Mouse (Mus musculus): ENCODE measurements at regions not wholly inside any gene's neighbourhood (a gene's known extent, or its start where the extent isn't known, plus 50 kb on each side); places are given as distances from the start of the nearest gene placed in this dataset.

GRCm38 (mm10) chr6:148595009-148595770, 151.0 kb upstream of the Tmtc1 start:
- Histone ChIP-seq H3K27me3 (ENCODE audit: insufficient read depth, poor library complexity, severe bottlenecking) (no peaks in the 10 kb centered on the region), H3K27ac (no peak overlapping the region), H3K4me1 (peaks cover 10% of the 10 kb centered on the region), H3K4me3 (no peak overlapping the region), H3K36me3 (no peaks in the 10 kb centered on the region), H3K9me3 (no peaks in the 10 kb centered on the region)
- no peak for DNase-seq (ENCODE audit: low spot score)
- WGBS = 62% methylated on average over 3 of the region's 3 CpGs

- Histone ChIP-seq H3K27ac (no peak overlapping the region), H3K36me3 (no peaks in the 10 kb centered on the region), H3K27me3 (ENCODE audit: insufficient read depth, poor library complexity, severe bottlenecking) (no peaks in the 10 kb centered on the region), H3K9me3 (no peaks in the 10 kb centered on the region), H3K4me3 (no peak overlapping the region), H3K4me1 (no peaks in the 10 kb centered on the region)
- WGBS = 77% methylated on average over 4 of the region's 4 CpGs
- no peak for DNase-seq (ENCODE audit: low spot score)
Observed at GRCm38 (mm10) chr6:148588971-148589370, 144.8 kb upstream of the Tmtc1 start.

GRCm38 (mm10) chr6:148586439-148587321, 142.5 kb upstream of the Tmtc1 start:
- H3K36me3 ChIP-seq = no peaks in the 10 kb centered on the region
- 76% methylated on average over 10 of the region's 10 CpGs for WGBS
- no peaks in the 10 kb centered on the region for H3K4me1 ChIP-seq
- no peaks in the 10 kb centered on the region for H3K9me3 ChIP-seq
- H3K27ac ChIP-seq = no peak overlapping the region
- H3K4me3 ChIP-seq = no peak overlapping the region
- DNase-seq (ENCODE audit: low spot score) = no peak
- H3K27me3 ChIP-seq (ENCODE audit: insufficient read depth, poor library complexity, severe bottlenecking) = no peaks in the 10 kb centered on the region

- no peak overlapping the region for H3K27ac ChIP-seq
- no peak for DNase-seq (ENCODE audit: low spot score)
- H3K36me3 ChIP-seq = no peaks in the 10 kb centered on the region
- 90% methylated on average over 2 of the region's 2 CpGs for WGBS
- H3K9me3 ChIP-seq = no peaks in the 10 kb centered on the region
- H3K27me3 ChIP-seq (ENCODE audit: insufficient read depth, poor library complexity, severe bottlenecking) = no peaks in the 10 kb centered on the region
- no peaks in the 10 kb centered on the region for H3K4me1 ChIP-seq
- no peak overlapping the region for H3K4me3 ChIP-seq
Observed at GRCm38 (mm10) chr6:148584126-148584525, 139.9 kb upstream of the Tmtc1 start.

- Histone ChIP-seq H3K4me3 (no peak overlapping the region), H3K27me3 (ENCODE audit: insufficient read depth, poor library complexity, severe bottlenecking) (no peaks in the 10 kb centered on the region), H3K9me3 (no peaks in the 10 kb centered on the region), H3K4me1 (no peaks in the 10 kb centered on the region), H3K27ac (no peak overlapping the region), H3K36me3 (no peaks in the 10 kb centered on the region)
- WGBS = 84% methylated on average over 3 of the region's 3 CpGs
- no peak for DNase-seq (ENCODE audit: low spot score)
Observed at GRCm38 (mm10) chr6:148578281-148578680, 134.1 kb upstream of the Tmtc1 start.

- H3K4me3 ChIP-seq = no peak overlapping the region
- H3K9me3 ChIP-seq = no peaks in the 10 kb centered on the region
- no peaks in the 10 kb centered on the region for H3K27me3 ChIP-seq (ENCODE audit: insufficient read depth, poor library complexity, severe bottlenecking)
- H3K27ac ChIP-seq = no peak overlapping the region
- 0 out of 2 replicates have a peak, but pooled peaks cover under 1% of the 10 kb centered on the region for H3K4me1 ChIP-seq
- H3K36me3 ChIP-seq = no peaks in the 10 kb centered on the region
- WGBS = 77% methylated on average over 3 of the region's 3 CpGs
- DNase-seq (ENCODE audit: low spot score) = no peak
Observed at GRCm38 (mm10) chr6:148577663-148578062, 133.5 kb upstream of the Tmtc1 start.

- 81% methylated on average over 7 of the region's 7 CpGs for WGBS
- Histone ChIP-seq H3K4me1 (0 out of 2 replicates have a peak, but pooled peaks cover 5% of the 10 kb centered on the region), H3K27me3 (ENCODE audit: insufficient read depth, poor library complexity, severe bottlenecking) (no peaks in the 10 kb centered on the region), H3K4me3 (no peak overlapping the region), H3K27ac (no peak overlapping the region), H3K9me3 (no peaks in the 10 kb centered on the region), H3K36me3 (no peaks in the 10 kb centered on the region)
- no peak for DNase-seq (ENCODE audit: low spot score)
Observed at GRCm38 (mm10) chr6:148574742-148575453, 130.7 kb upstream of the Tmtc1 start.

- Histone ChIP-seq H3K4me1 (0 out of 2 replicates have a peak, but pooled peaks cover 5% of the 10 kb centered on the region), H3K9me3 (no peaks in the 10 kb centered on the region)
- 40% methylated on average over 5 of the region's 5 CpGs for WGBS
Observed at GRCm38 (mm10) chr6:148572201-148572600, 128.0 kb upstream of the Tmtc1 start.

GRCm38 (mm10) chr6:148571651-148572050, 127.5 kb upstream of the Tmtc1 start:
- no peak overlapping the region for H3K27ac ChIP-seq
- 73% methylated on average over 3 of the region's 3 CpGs for WGBS
- no peak for DNase-seq (ENCODE audit: low spot score)
- H3K4me1 ChIP-seq = 0 out of 2 replicates have a peak, but pooled peaks cover 5% of the 10 kb centered on the region
- H3K9me3 ChIP-seq = no peaks in the 10 kb centered on the region
- no peak overlapping the region for H3K4me3 ChIP-seq
- H3K36me3 ChIP-seq = no peaks in the 10 kb centered on the region
- H3K27me3 ChIP-seq (ENCODE audit: insufficient read depth, poor library complexity, severe bottlenecking) = no peaks in the 10 kb centered on the region

More at GRCm38 (mm10) chr6:148572201-148572600, 128.0 kb upstream of the Tmtc1 start:
- no peaks in the 10 kb centered on the region for H3K27me3 ChIP-seq (ENCODE audit: insufficient read depth, poor library complexity, severe bottlenecking)
- H3K27ac ChIP-seq = no peak overlapping the region
- no peak overlapping the region for H3K4me3 ChIP-seq
- no peaks in the 10 kb centered on the region for H3K36me3 ChIP-seq
- no peak for DNase-seq (ENCODE audit: low spot score)

GRCm38 (mm10) chr6:148564146-148564545, 120.0 kb upstream of the Tmtc1 start:
- H3K27me3 ChIP-seq (ENCODE audit: insufficient read depth, poor library complexity, severe bottlenecking) = no peaks in the 10 kb centered on the region
- no peak overlapping the region for H3K27ac ChIP-seq
- no peaks in the 10 kb centered on the region for H3K4me1 ChIP-seq
- no peaks in the 10 kb centered on the region for H3K36me3 ChIP-seq
- 75% methylated on average over 2 of the region's 2 CpGs for whole genome bisulfite sequencing
- no peak for DNase-seq (ENCODE audit: low spot score)
- H3K4me3 ChIP-seq = no peak overlapping the region
- H3K9me3 ChIP-seq = no peaks in the 10 kb centered on the region

GRCm38 (mm10) chr6:148562206-148562708, 118.1 kb upstream of the Tmtc1 start:
- no peaks in the 10 kb centered on the region for H3K36me3 ChIP-seq
- H3K4me3 ChIP-seq = no peak overlapping the region
- 77% methylated on average over 2 of the region's 2 CpGs for WGBS
- H3K4me1 ChIP-seq = no peaks in the 10 kb centered on the region
- no peak overlapping the region for H3K27ac ChIP-seq
- H3K9me3 ChIP-seq = no peaks in the 10 kb centered on the region
- no peaks in the 10 kb centered on the region for H3K27me3 ChIP-seq (ENCODE audit: insufficient read depth, poor library complexity, severe bottlenecking)
- no peak for DNase-seq (ENCODE audit: low spot score)

GRCm38 (mm10) chr6:148556484-148556871, 112.3 kb upstream of the Tmtc1 start:
- Histone ChIP-seq H3K4me3 (no peak overlapping the region), H3K27me3 (ENCODE audit: insufficient read depth, poor library complexity, severe bottlenecking) (no peaks in the 10 kb centered on the region), H3K36me3 (no peaks in the 10 kb centered on the region), H3K9me3 (no peaks in the 10 kb centered on the region), H3K27ac (peak overlapping the region; percentile 74), H3K4me1 (peaks cover 17% of the 10 kb centered on the region; the same call in 1 of the 2 replicates)
- DNase-seq (ENCODE audit: low spot score) = no peak
- WGBS = 39% methylated on average over 2 of the region's 2 CpGs

Data from heart, embryonic 10.5 days (tissue).